Mouse (Mus musculus): Measurements from ENCODE around the gene Dnah2. TPM values are rescaled to one million over a fixed set of nuclear protein-coding genes. Genes with fewer than 3 reads are reported as not detected.

The Dnah2 gene
- polyA plus RNA-seq, 1 experiment from 2014 or later = 1.4 TPM

DNA sequence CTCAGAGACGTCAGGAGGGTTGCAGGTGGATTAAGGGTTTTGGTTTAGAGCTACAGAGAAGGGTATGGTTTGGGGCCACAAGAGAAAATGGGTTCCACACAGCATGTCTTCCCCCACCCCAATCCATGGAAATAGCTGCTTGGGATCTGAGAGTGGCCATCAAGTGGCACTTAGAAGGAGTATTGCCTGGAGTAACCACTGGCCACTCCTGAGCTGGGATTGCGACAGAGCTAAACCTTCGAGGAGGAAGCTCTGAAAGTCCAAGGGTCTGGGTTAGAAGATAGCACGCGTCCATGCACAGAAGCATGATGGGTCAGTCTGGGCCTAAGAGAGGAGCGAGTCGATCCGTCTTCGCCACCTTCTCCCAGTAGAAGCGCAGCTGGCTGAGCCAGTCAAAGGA is 72.1 kb downstream of the Dnah2 start:
- no peak for ATAC-seq (ENCODE audit: low FRiP score)
- Histone ChIP-seq H3K4me2 (replicated peaks) (no peak overlapping the region), H3K36me3 (no peaks in the 10 kb centered on the region), H3K9me3 (replicated peaks) (no peaks in the 10 kb centered on the region), H3K9ac (no peak overlapping the region), H3K4me3 (no peak overlapping the region), H3K4me1 (no peaks in the 10 kb centered on the region; the same call in 1 of the 2 replicates), H3K27ac (no peak overlapping the region), H3K27me3 (no peaks in the 10 kb centered on the region)
- 90% methylated on average over 10 of the region's 10 CpGs for WGBS

DNA sequence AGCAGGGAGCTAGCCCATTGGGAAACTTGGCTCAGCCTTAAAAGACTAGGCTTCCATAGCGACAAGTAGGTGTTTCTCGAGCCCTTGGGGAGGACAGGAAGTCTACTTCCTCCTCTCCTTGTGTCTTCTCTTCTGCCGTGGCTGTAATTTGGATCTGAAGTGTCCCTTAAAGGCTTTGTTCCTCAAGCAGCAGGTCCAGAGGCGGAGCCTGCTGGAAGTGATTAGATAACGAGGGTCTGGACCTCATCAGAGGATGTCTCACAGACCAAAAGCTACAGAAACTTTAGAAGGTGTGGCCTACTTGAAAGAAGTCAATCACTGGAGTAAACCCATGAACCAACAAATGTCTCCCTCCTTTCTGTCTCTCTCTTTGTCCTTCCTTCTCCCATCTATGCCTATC is 74.2 kb downstream of the Dnah2 start:
- Histone ChIP-seq H3K27ac (no peak overlapping the region), H3K4me1 (no peaks in the 10 kb centered on the region; the same call in 1 of the 2 replicates), H3K4me2 (replicated peaks) (no peak overlapping the region), H3K4me3 (no peak overlapping the region), H3K9me3 (replicated peaks) (no peaks in the 10 kb centered on the region), H3K36me3 (no peaks in the 10 kb centered on the region), H3K9ac (no peak overlapping the region), H3K27me3 (no peaks in the 10 kb centered on the region)
- ATAC-seq (ENCODE audit: low FRiP score) = no peak
- 65% methylated on average over 5 of the region's 5 CpGs for WGBS

DNA sequence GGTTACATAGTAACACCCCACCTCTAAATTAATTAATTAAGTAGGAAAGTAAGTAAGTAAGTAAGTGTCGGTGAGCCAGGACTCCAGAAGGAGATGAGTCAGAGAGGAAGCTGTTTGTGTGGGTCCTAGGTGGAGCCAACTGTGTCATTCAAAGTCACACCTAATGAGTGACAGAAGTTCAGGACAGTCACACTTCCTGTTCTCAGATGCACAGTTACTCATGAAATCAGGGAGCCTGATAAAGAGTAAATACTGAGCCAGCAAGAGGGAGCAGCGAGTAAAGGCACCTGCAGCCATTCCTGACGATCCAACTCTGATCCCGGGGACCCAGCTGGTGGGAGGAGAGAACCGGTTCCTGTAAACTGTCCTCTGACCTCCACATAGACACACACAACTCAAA is 76.2 kb downstream of the Dnah2 start:
- 88% methylated on average over 5 of the region's 5 CpGs for WGBS
- Histone ChIP-seq H3K27ac (no peak overlapping the region), H3K27me3 (no peaks in the 10 kb centered on the region), H3K4me1 (no peaks in the 10 kb centered on the region; the same call in 1 of the 2 replicates), H3K36me3 (no peaks in the 10 kb centered on the region), H3K4me3 (no peak overlapping the region), H3K9ac (no peak overlapping the region), H3K4me2 (replicated peaks) (no peak overlapping the region), H3K9me3 (replicated peaks) (no peaks in the 10 kb centered on the region)
- no peak for ATAC-seq (ENCODE audit: low FRiP score)

DNA sequence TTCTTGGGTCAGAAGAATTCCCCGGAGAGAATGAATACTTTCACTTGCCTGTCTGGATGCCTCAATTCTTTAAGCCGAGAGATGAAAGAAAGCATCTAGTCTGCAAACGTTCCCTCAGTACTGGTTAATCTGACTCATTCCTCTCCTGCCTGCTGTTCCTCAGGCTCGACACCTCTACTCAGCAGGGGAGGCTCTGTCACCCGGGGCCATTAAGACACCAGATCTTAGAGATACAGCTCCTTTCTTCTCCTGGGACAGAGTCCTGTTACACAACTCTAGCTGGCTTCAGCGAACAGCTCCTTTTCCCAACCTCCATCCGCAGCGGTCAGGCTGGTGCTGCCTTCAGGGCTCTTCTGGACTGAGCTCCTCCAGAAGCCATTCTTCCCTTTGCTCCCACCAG is 77.4 kb downstream of the Dnah2 start:
- H3K27ac ChIP-seq = no peak overlapping the region
- 24% methylated on average over 8 of the region's 8 CpGs for WGBS
- no peaks in the 10 kb centered on the region for H3K36me3 ChIP-seq
- no peaks in the 10 kb centered on the region for H3K27me3 ChIP-seq
- H3K4me2 ChIP-seq (replicated peaks) = no peak overlapping the region
- ATAC-seq (ENCODE audit: low FRiP score) = no peak
- no peak overlapping the region for H3K4me3 ChIP-seq
- H3K9ac ChIP-seq = no peak overlapping the region
- no peaks in the 10 kb centered on the region for H3K9me3 ChIP-seq (replicated peaks)
- no peaks in the 10 kb centered on the region for H3K4me1 ChIP-seq

DNA sequence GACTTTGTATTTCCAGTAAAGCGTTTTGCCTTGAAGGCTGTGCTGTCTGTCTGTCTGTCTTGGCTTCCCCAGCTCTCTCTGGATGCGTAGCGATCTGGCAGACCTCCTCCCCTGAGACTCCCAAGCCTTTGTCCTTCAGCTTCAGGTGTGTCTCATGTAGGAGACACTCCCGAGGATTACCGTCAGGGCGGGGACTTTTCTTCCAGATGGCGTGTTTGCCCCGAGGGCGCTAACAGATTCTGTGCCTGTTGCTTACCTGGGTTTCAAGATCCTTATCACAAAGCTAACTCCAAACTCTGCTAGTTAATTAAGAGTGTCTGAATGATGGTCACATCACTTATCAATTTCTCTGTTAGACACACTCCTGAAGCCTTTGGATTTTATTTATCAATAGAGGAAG is 79.6 kb downstream of the Dnah2 start:
- no peaks in the 10 kb centered on the region for H3K27me3 ChIP-seq
- WGBS = 83% methylated on average over 9 of the region's 9 CpGs

DNA sequence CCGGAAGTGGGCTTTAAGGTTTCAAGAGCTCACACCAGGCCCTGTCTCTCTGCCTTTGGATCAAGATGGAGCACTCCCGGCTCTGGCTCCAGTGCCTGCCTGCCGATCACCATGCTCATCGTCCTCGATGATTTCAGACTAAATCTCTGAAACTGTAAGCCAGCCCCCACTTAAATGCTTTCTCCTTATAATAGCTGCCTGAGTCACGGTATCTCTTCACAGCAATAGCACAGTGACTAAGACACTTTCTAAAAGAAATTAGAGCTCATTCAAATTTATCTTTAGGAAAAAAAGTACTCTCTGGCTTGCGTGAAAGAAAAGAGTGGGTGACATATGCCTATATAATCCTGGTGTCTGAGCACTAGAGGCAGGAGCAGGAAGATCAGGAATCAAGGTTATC is 84.9 kb downstream of the Dnah2 start:
- no peak overlapping the region for H3K9ac ChIP-seq
- H3K27me3 ChIP-seq = no peaks in the 10 kb centered on the region
- H3K4me1 ChIP-seq = no peaks in the 10 kb centered on the region
- no peak overlapping the region for H3K4me2 ChIP-seq (replicated peaks)
- ATAC-seq (ENCODE audit: low FRiP score) = no peak
- H3K4me3 ChIP-seq = no peak overlapping the region
- no peaks in the 10 kb centered on the region for H3K9me3 ChIP-seq (replicated peaks)
- no peak overlapping the region for H3K27ac ChIP-seq
- no peaks in the 10 kb centered on the region for H3K36me3 ChIP-seq
- WGBS = 97% methylated on average over 7 of the region's 7 CpGs

More for the DNA sequence above, 79.6 kb downstream of the Dnah2 start:
- Histone ChIP-seq H3K4me3 (no peak overlapping the region), H3K36me3 (no peaks in the 10 kb centered on the region), H3K4me2 (replicated peaks) (no peak overlapping the region), H3K9ac (no peak overlapping the region), H3K4me1 (no peaks in the 10 kb centered on the region), H3K27ac (no peak overlapping the region), H3K9me3 (replicated peaks) (no peaks in the 10 kb centered on the region)
- no peak for ATAC-seq (ENCODE audit: low FRiP score)

DNA sequence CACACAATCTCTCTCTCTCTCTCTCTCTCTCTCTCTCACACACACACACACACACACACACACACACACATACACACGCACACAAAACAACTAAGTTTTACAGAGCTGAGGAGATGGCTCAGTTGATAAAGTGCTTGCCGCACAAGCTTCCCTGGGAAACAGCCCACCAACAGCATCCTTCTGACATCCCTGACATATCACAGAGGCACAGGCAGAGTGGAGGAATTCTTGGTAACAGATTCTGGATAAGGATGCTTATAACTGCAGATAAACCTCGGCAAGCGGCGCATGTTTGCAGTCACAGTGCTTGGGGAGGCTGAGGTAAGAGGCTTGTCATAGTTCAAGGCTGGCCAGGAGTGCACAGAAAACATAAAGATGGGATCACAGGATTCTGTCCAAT is 87.3 kb downstream of the Dnah2 start:
- no peak for ATAC-seq (ENCODE audit: low FRiP score)
- H3K4me2 ChIP-seq (replicated peaks) = no peak overlapping the region
- H3K4me1 ChIP-seq = peaks cover 13% of the 10 kb centered on the region
- no peak overlapping the region for H3K27ac ChIP-seq
- no peaks in the 10 kb centered on the region for H3K9me3 ChIP-seq (replicated peaks)
- 88% methylated on average over 5 of the region's 5 CpGs for WGBS
- H3K27me3 ChIP-seq = no peaks in the 10 kb centered on the region
- H3K9ac ChIP-seq = no peak overlapping the region
- no peaks in the 10 kb centered on the region for H3K36me3 ChIP-seq
- no peak overlapping the region for H3K4me3 ChIP-seq

DNA sequence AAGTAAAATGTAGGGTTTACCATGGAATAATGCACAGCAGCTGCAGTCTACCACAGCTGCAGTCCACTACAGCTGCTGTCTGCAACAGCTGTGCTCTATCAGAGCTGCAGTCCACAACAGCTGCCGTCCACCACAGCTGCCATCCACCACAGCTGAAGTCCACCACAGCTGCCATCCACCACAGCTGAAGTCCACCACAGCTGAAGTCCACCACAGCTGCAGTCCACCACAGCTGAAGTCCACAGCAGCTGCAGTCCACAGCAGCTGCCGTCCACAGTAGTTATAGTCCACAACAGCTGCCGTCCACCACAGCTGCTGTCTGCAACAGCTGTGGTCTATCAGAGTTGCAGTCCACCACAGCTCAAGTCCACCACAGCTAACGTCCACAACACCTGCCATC is 89.0 kb downstream of the Dnah2 start:
- Histone ChIP-seq H3K27me3 (no peaks in the 10 kb centered on the region), H3K9ac (no peak overlapping the region), H3K27ac (no peak overlapping the region), H3K36me3 (no peaks in the 10 kb centered on the region), H3K4me2 (replicated peaks) (no peak overlapping the region), H3K4me3 (no peak overlapping the region), H3K4me1 (peaks cover 15% of the 10 kb centered on the region), H3K9me3 (replicated peaks) (no peaks in the 10 kb centered on the region)
- WGBS = 70% methylated on average over 4 of the region's 4 CpGs
- ATAC-seq (ENCODE audit: low FRiP score) = no peak

DNA sequence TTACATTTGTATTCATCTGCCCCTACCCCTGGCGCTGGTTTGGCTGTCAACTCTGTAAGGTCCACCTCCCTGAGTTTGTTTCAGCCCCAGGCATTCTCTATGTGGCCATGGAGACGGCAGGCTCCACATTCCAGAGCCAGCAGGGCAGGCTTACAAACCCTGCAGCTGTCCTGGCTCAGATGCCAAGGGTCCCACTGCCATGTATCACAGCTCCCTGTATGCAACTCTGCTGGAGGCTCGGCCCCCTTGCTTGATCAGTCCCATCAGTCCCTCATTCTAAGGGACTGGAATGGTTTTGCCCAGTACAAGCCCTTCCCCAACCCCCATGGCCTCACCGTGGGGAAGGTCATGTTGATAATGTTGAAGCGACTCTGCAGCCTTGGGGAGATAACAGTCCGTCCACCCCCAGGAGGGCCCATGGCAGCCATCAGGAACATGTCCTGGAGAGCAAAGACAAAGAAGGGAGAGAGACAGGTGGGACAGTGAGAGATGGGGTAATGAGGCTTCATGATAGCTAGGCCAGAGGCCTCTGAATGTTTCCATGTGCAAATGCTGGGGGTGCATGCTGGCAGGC is 91.8 kb downstream of the Dnah2 start:
- H3K4me1 ChIP-seq = peaks cover 22% of the 10 kb centered on the region
- no peak overlapping the region for H3K4me2 ChIP-seq (replicated peaks)
- no peak overlapping the region for H3K9ac ChIP-seq
- H3K27me3 ChIP-seq = no peaks in the 10 kb centered on the region
- WGBS = 15% methylated on average over 6 of the region's 6 CpGs
- H3K27ac ChIP-seq = peak overlapping the region; percentile 72
- no peaks in the 10 kb centered on the region for H3K36me3 ChIP-seq
- no peak for ATAC-seq (ENCODE audit: low FRiP score)
- H3K4me3 ChIP-seq = no peak overlapping the region
- no peaks in the 10 kb centered on the region for H3K9me3 ChIP-seq (replicated peaks)

DNA sequence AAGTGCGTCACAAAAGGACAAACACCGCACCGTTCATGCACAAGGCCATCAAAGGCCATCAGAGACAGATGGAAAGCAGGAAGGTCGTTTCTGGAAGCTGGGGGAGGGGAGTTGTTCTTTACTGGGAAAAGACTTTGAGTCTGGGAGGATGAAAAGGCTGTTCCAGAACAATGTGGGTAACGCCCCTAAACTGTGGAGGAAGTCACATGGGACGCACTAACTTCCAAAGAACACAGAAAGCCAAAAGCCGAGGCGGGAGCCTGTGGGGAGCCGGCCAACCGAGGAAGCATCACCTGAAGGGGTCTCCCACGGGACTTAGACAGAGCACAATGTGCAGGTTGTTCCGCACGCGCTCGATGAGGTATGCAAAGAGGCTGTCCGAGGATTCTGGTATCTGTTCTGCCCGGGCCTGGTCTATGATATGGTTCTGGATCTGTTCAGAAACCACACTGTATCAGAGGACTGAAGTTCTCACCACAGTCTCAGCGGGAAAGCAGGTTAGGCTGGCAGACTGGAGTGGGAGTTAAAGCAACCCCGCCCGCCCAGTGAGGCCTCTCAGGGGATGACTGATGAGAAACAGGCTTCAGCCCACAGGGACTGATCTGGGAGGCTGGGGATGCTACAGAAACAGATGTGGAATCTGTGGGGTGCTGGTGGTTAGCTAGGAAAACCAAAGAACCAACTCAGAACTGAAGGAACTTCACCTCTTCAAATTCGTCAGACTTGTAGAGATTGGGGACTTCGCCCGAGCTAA is 96.6 kb downstream of the Dnah2 start:
- no peaks in the 10 kb centered on the region for H3K36me3 ChIP-seq
- WGBS = 48% methylated on average over 23 of the region's 23 CpGs
- H3K9ac ChIP-seq = no peak overlapping the region
- H3K27me3 ChIP-seq = no peaks in the 10 kb centered on the region
- no peak for ATAC-seq (ENCODE audit: low FRiP score)
- H3K4me2 ChIP-seq (replicated peaks) = no peak overlapping the region
- no peak overlapping the region for H3K27ac ChIP-seq
- peaks cover 18% of the 10 kb centered on the region for H3K4me1 ChIP-seq
- H3K9me3 ChIP-seq (replicated peaks) = no peaks in the 10 kb centered on the region
- no peak overlapping the region for H3K4me3 ChIP-seq

DNA sequence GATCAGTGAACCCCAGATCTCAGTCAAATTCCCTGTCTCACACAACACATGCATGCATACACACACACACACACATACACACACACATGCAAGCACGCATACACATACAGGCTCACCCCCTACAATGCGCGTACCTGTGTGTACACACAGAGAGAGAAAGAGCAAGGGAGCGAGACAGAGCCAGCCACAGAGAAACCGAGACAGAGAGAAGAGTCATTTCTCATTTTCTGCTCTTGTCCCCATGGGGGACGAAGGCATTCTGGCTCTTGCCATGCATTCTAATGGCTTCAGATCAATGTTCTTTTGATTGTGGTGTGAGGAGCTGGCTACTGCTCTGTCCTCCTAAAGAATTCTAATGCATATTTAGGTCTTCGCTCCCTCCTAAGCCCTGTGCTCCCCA is 101.6 kb downstream of the Dnah2 start:
- 76% methylated on average over 7 of the region's 7 CpGs for WGBS
- Histone ChIP-seq H3K9me3 (replicated peaks) (no peaks in the 10 kb centered on the region), H3K27me3 (no peaks in the 10 kb centered on the region), H3K4me1 (peaks cover 4% of the 10 kb centered on the region), H3K36me3 (no peaks in the 10 kb centered on the region), H3K4me2 (replicated peaks) (no peak overlapping the region), H3K4me3 (no peak overlapping the region), H3K9ac (no peak overlapping the region), H3K27ac (0 out of 2 replicates have a peak overlapping the region, but pooled peaks have one; percentile 49)
- no peak for ATAC-seq (ENCODE audit: low FRiP score)

DNA sequence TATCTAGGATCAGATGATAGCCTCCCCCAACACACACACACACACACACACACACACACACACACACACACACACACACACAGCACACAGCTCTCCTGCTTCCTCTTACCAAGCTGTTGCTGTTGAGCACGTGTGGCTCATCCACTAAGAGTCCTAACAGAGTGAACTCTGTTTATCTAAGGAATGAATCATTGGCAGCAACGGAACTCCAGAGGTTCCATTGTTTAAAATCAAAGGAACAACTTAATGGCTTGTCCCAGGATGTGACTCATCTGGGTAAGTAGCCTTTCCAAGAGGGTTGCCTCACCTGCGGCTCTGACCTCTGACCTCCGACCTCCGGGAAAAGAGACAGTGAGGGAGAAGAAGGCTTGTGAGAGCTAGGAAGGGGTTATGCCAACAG is 105.6 kb downstream of the Dnah2 start:
- Histone ChIP-seq H3K4me2 (replicated peaks) (no peak overlapping the region), H3K4me1 (no peaks in the 10 kb centered on the region; the same call in 1 of the 2 replicates), H3K9me3 (replicated peaks) (no peaks in the 10 kb centered on the region), H3K36me3 (no peaks in the 10 kb centered on the region), H3K27ac (no peak overlapping the region), H3K9ac (no peak overlapping the region), H3K27me3 (no peaks in the 10 kb centered on the region), H3K4me3 (no peak overlapping the region)
- no peak for ATAC-seq (ENCODE audit: low FRiP score)
- WGBS = 55% methylated on average over 5 of the region's 5 CpGs

DNA sequence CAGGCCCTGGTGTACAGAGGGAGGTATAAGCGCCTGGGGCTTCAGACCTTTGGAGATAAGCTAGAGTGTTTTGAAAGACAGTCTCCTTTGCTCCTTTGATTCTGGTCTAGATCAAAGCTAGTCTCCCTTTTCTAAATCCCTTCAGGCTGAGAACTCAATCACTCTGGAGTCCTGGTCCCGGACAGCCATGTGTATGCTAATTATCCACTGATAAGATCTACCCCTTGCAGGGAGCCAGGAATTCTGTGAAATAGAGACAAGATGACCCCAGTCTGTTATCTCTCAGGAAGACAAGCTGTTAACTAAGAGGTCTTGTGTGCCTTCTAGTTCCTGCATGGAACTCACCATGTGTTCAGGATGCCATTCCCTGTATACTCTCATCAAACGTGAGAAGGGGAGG is 111.6 kb downstream of the Dnah2 start:
- Histone ChIP-seq H3K27me3 (no peaks in the 10 kb centered on the region), H3K36me3 (no peaks in the 10 kb centered on the region), H3K4me2 (replicated peaks) (no peak overlapping the region), H3K9ac (no peak overlapping the region), H3K4me1 (peaks cover under 1% of the 10 kb centered on the region; the same call in 1 of the 2 replicates), H3K27ac (no peak overlapping the region), H3K9me3 (replicated peaks) (no peaks in the 10 kb centered on the region), H3K4me3 (no peak overlapping the region)
- no peak for ATAC-seq (ENCODE audit: low FRiP score)
- WGBS = 51% methylated on average over 3 of the region's 3 CpGs
